Mouse (Mus musculus) urinary bladder, postnatal 4 days (tissue): ENCODE data around the gene Cer1.

Source experiments
- DNase-seq, 2 experiments: peaks; one replicate each; pipeline ENCODE4 v3.0.0; 2021 to 2022; ENCODE audit warnings: low spot score in 2 of 2

The Cer1 gene

DNA sequence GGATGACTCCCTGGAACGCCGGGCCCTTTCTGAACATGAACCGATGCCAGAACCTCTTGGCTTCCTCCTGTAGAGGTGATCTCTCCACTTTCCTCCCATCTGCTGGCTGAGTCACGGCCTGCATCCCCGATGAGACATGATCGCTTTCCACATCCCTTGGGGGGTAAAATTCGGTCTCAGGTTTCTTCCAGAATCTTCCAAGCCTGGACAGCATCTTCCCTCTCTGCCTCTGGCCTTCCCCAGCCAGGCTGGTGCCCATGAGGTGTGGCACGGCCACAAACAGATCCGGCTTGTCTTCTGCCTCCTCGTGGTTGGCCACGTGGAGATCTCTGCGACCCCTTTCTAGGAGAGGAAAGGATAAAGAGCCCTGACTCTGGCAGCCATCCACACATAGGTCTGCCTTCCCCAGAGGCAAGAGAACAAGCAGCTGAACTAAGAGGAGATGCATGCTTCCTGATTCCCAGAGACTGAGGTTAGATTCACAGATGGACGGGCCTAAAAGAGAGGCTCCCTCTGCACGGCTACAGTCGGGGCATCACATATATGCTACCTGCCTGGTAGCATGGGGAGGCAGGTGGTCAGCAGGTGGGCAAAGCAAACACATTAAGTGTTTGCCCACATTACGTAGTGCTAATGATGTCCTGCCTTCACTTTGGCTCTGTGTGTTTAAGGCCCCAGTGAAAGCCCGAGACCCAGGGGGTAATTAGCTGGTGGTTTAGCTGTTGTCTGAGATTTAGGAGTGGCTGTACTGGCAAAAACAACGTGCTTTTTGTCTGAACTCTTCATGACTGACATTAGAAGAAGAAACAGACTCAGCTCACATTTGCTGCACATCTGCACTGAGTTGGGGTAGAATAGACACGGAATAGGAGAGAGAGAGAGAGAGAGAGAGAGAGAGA is at the start of gene Cer1:
TSS of gene Cer1 (minus strand) at position 513 of the 899 bp plus-strand sequence.
- no peak for DNase-seq

DNA sequence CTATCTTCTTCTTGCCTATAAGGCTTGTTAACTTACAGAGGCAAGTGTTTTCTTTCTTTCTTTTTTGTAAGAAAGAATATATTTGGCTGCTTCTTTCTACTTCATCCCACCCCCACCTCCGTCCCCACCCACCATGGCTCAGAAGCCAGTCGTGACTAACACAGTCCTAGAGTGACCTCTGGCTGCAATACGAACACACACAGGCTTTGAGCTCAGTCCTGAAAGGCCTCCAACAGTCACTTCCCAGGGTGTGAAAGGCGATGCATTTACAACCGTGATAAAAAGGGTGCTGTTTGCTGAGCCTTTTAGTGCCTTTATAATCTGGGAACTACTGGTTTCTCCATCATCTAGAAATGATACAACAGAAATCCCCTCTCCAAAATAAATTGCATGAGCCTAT is 49.4 kb upstream of the Cer1 start:
- no peak for DNase-seq

DNA sequence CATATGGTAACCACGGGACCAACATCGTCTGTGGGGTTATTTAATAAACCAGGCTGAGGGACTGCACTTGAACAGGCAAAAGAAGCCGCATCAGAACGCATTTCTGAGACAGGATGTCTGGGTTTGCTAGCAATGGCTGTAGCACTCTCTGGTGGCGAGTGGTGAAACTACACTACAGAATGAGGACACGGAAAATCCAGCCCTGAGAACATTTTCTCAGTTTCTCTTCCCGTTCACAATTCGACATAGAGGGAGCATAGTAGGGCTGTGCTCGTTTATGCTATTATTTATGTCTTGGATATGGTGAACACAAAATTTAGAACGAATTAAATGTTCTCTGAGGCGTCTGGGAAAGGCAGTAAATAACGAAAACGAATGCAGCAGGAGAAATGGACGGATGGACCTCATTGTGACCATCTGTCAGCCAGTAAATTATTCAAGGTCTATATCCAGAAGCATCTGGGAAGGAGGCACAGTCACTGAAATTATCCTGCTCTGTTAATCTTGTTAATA is 48.8 kb upstream of the Cer1 start:
- peak; percentile 36 to 74 for DNase-seq

DNA sequence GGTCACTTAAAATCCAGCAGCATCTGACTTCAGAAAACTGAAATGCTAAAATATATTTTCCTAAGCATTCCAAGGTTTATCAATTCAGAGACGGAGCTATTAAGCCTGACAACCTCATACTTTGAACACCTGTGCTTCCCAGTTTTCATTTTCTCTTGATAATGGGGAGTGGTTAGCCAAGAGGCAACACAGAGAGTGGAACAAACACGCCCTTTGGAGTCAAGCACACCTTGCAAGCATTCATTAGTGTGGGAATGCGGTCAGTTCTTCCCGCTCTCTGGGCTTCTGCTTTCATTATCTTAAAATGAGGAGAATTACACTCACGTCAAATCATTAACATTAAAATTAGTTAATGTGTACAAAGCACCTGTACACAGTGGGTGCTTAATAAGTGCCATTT is 45.1 kb upstream of the Cer1 start:
- DNase-seq, result no peak

DNA sequence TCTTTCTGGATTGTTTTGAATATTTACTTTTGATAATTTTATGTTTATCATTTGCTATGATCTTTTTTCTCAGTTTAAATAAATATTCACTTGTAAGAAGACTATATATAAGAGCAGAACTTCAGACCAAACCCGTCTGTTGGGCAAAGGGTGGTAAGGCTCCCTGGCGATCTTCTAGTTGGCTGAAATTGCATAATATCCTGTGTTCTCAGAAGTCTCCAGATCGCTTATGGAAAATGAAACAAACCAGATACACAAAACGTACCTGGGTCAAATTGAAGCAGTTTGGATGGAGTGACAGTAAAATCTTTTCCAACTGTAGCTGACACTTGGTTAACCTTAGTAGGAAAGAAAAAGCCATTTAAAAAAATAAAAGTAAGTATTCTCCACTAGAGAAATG is 37.0 kb upstream of the Cer1 start:
- no peak for DNase-seq

DNA sequence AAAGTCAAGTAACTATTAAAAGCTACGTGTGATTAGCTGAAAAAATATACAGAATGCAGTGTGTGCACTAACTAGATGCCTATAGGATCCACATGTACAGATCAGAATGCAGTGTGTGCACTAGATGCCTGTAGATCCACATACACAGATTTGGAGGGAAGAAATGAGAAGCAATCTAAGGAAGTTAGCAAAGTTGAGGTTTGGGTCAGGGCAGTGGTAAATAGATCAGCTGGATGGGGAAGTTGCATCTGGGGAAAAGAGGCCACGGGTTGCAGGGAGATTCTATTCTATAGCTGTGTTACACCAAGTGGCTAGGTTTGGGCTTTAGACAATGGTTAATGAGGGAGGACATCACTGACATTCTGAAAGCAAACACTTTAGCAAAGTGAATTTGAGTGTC is 33.7 kb upstream of the Cer1 start:
- no peak for DNase-seq

DNA sequence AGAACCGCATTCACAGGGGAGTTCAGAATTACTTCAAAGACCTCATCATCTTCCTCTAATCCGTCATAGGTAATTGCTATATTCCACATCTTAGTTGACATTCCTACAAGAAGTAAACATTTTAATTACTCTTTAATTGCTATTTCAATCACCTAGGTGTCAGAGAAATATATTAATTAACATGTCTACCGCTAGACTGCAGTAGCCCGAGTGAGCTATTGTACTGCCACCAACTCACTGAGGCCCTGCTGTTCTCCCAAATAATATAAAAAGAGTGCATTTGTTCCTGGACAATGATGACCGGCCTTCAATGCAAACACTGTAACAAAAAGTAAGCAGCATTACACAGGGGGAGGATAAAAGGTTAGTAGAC is 31.7 kb upstream of the Cer1 start:
- no peak for DNase-seq

DNA sequence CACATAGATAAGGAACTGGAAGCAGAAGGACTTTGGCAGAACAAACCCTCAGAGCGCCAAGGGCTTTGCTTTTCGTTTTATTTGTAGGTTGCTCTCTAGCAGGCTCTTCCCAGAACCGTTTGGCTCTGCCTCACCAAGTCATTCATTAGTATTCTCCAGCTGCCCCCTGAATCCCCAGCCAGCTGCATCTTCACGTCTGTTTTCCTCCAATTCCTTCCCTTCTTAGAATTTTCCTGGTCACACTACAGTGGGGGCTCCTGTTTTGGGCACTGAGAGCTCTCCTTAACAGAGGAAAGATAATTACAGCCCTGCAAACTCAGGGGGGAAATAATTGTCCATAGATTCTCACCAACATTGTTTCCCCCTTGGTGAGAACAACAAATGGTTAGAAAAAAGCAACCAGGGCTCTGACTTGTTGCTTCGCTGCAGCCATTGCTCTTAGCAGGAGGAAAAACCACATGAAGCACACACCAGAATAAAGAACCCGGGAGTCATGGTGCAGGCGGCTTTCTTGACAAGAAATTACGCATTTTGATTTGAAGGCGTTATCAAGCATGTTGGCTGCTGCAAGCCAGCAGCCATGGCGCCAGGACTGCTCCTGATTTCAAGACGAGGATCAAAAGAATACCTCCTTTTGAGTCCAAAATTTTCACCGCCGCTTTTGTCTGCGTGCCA is 31.2 kb upstream of the Cer1 start:
- no peak for DNase-seq

DNA sequence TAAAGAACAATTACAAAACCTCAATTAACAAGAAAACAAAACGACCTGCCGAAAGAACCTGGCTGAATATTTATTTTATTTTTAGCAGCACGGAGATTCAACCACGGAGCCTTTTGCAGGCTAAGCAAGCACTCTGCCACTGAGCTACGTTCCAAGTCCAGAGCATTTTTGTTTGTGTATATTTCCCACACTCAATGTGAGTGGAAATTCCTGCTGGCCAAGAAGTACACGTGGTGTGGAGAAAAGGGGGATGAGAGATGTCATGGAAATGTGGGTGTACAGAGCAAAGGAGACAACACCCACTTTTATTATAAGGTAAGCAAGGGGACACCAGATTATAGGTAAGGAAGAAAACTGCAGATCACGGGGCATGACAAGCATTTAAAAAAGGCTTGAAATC is 30.6 kb upstream of the Cer1 start:
- DNase-seq, result no peak

DNA sequence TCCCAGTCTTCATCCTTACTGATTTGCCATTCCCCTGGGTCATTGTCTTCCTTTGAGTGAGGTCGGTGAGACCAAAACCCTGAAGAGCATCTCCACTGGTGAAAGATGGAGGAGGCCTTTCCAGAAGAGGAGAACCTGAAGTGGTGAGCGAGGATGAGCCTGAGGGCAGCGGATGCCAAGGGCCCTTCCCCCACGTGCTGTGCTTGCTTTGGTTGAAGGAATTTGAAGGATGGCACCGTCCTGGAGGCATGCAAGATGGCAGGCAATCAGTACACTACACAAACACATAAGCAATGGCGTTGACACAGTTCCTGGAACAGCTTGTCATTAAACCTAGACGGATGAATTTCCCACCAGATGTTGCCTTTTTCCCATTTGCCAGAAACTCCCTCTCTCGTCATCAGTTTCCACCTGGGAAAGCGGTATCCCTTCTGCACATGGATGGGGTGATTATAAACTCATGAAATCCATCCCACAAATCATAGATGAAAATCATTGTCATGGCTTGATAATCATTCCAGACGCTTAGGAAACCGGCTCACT is 29.7 kb upstream of the Cer1 start:
- no peak for DNase-seq

DNA sequence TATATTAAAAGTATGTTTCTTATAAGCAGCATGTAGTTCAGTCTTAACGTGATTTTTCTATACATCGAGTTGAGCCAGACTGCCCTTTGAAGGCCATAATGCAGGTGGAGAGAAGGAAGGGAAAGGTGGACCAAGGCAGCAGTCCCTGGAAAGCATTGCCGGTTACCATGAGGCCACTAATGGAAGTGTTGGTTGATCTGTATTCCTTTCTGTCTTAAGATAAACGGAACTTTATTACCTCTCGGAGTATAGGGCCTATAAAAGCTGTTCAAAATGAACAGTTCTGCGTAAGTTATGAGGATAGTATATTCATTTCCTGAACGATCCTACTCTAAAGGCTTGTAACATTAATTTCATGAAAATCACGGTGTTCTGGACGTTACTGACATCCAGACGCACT is 10.3 kb upstream of the Cer1 start:
- DNase-seq, result no peak

DNA sequence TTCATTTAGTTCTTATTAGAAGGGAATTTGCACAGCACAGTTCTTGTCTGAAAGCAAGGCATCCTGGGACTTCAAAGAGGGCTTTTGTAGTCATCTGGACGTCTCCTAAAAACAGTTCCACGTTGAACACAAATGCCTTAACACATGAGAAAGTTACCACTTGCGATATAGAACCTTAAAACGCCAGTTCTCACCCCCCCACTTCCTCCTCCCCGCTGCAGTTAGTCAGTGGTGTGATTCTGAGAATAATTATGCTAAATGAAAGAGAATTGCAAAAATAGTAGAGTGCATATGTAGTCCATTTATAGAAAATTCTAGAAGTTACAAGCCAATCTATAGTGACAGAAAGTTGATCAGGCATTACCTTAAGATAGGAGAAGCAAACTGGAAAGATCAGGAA is 7.3 kb upstream of the Cer1 start:
- no peak for DNase-seq

DNA sequence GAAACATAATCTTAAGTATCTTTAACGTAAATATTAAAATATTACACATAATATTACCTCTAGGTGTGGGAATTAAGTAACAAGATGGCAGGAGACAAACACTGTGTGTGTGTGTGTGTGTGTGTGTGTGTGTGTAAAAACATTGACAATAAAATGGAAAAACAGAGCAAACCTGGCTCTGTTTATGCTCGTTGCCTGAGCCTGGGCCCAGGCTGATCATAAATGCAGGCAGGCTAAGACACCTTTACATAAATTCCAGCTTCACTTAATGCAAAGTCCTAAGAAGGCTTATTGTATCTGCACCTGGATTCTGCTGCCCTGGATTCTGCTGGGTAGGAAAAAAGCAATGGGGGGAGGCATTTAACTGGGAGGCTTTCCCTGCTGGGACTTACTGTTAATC is 6.6 kb upstream of the Cer1 start:
- DNase-seq, result no peak

DNA sequence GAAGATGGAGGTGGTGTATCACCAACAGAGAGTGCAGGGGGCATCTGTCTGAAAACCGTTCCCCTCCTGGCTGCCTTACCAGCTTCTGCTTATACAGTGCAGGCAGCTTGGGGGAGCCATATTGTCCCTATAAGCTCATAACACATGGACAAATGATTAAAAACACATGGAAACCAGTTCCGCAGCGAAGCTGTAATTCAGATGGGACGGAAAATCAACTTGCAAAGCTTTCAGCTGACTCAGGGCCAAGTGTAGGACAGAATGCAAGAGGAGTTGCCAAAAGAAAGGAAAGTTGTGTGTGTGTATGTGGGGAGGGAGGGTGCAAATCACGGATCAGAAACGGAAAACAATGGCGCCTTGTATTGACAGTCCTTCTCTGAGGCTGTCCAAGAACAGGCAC is 6.1 kb upstream of the Cer1 start:
- no peak for DNase-seq

DNA sequence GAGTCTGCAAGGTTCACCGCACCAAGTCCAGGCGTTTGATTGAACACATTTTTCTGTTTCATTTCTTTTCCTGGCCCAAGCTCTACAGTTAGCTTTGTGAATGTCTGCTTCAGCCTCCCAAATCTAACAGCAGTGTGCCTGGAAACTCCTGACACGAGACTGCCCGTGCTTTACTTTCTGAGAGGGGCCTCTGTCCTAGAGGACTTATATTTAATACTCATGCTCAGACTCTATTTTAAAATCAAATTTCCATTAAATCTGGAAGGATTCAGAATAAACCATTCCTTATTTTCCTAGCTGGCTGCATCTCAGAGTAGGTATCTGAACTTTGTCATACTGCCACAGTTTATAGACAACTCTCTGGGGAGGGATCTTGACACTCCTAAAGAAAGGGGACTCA is 5.6 kb upstream of the Cer1 start:
- DNase-seq, result no peak

DNA sequence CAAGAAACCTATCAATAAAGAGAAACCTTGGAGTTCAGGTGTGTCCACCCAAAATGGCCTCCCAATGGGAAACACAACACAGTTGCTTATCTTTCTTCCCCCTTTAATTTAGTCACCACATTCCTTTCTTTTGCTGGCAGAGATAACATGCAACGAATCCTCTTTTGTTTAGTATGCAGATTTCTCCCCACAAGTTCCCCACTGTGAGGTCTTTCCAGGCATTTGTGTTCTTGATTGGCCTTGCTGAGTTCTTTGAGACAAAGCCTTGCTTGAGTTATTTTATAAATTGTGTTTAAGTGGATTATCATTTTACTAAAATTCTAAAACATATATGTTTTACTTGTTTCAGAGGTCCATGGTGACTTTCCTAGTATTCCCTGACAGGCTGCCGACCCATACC is 1.2 kb upstream of the Cer1 start:
- no peak for DNase-seq

DNA sequence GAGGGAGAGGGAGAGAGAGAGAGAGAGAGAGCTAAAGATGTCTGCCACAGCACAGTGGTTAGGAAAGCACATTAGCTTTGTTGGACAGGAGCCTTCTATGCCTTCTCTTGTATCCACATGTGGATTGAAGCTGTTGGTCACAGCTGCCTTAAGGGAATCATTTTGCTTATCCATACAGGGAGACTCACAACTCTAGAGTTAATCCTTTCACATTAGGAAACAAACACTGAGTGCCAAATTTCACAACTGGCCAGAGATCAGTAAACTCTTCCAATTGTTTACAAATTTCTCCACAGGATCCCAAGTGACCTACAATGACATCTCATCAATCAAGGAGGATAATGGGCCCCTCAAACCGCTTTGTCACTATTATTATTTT is 576 bp upstream of the Cer1 start:
- DNase-seq, result no peak

DNA sequence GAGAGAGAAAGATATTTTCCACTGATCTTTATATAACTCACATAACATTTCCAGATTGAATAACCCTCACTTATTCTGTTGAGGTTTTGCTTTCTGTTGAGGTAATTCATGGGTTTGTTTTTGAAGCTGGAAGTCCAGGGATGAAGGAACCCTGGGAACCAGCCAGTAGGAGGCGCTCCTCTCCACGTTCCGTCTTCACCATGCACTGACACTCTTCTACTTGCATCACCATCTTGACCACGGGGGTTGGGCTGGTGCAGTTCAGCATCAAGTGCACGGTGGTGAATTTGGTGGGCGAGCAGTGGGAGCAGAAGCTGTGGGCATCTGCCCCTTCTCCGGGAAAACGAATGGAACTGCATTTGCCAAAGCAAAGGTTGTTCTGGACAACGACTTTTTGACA is 2.4 kb downstream of the Cer1 start:
- DNase-seq, result no peak

DNA sequence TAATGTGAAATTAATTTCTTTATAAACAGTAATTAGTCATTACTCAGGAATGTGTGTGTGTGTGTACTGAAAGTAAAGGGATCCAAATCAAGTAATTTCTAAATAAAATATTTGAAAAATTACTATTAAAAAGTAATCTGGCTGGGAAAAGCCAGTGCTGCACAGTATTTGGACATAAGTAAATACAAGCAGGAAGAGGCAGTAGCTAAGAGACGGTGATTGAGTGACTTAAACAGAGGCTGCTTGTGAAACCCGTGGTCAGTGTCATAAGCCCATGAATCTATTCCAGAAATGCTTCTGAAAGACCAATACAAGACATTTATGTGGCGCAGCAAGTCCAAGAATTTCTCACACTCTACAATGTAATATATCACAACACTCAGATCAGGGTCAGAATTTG is 3.6 kb downstream of the Cer1 start:
- DNase-seq, result no peak

DNA sequence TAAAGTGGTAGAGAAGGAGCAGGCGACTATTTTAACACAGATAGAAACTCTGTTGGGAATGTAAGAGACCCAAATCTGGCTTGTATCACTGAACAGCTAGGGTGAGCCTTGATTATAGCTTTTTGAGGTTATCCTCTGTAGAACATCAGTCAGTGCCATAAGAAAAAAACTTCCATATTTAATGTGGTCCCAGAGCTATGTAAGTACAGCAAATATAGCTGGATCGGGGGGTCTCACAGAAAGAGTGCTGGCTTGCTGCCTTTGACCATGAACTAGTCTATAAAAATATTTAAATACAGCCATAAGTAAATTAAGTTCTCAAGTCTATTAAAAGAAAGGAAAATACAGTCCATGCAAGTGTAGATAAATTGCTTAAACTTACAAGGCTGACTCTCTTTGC is 4.7 kb downstream of the Cer1 start:
- DNase-seq, result no peak

DNA sequence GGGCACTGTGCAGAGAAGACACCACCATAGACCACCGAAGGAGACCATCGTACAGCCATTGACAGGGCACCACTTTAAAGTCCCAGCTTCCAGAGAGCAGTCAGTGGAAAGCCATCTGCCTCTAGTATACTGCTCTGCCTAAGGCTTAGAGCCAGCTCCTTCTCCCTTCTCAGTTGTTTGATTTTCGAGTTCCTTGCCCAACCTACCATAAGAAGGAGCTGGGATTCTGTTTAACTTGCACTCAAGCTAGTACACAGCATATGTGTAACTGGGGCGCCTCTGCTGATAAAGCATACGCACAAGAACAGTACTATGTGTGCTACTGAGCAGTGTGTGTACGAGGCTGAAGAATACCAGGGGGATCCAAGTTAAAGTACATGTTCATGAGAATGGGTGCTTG is 5.8 kb downstream of the Cer1 start:
- no peak for DNase-seq

DNA sequence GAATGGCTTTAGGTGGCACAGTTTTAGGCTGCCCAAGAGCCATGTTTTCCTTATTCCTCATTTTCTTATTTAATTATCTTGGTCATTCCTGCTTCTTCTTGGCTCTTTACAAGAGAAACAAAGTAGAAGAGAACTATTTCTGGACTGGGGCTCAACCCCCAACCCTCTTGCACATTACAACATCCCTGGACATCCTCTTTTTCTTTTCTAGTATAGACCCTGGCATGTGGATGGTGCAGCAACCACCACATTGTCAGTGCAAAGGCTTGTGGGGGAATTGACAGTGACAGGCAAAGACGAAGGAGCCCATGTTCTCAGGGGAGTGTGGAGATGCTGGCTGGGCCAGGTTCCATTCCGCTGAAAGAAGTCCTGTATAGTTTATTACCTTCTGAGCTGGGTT is 8.3 kb downstream of the Cer1 start:
- DNase-seq, result no peak

DNA sequence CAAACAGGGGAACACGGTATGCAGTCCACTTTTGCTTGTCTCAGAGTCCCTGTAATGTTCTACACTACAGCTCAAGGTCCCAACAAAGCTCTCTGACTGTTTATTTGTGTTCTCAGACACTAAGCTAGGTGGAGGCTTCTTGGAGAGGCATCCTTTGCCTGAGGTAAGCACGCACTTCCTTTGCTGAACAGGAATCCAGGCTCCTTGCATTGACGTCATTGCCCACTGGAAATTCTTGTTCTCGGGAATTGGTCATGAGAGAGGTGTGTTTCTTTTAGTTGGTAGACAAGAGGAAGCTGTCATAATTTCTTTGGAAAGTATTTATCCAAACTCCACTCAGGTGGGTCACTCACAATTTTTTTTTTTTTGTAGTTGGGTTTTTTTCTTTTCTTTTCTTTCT is 9.4 kb downstream of the Cer1 start:
- no peak for DNase-seq
